Comparison of ENCODE assay signal across 13 mouse cellular contexts in the genomic region with DNA sequence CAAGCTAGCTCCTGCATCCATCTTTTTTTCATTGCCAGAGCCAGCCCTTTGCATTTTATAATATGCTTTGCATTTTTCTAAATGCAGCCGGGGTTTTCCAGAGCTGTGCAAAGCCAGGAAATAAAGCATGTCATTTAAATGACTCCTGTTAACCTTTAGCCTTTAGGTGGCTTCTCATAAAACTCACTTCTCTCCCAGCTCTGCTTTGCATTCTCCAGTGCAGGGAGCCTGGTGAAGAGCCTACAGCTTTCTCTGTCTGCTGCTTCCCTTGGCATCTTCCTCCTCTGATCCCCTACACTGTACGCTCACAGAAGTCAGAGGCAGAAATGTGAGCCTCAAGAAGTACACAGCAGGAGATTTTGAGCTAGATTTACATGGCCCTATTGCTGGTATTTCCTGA.
DNase-seq lines count a peak whose midpoint lies in the region; ATAC-seq and TF ChIP-seq lines count a peak whose summit lies in the region.
"Had no signal": no experiment of that assay in that cellular context is flagged by ENCODE, and none has a peak within 500 bp of the region (broad histone marks: within the 10 kb centered on the region; RNA-seq: fewer than 3 reads in every experiment).

No protein-coding gene starts in this region.

- H3K36me3 ChIP-seq in neural tube, embryonic 15.5 days: no peaks in the 10 kb centered on the region
- H3K36me3 ChIP-seq in heart, embryonic 12.5 days: no peaks in the 10 kb centered on the region

- 38% methylated on average over 2 of the region's 2 CpGs for WGBS in neural tube, embryonic 15.5 days
- WGBS in heart, embryonic 12.5 days: 60% methylated on average over 2 of the region's 2 CpGs

- H3K27me3 ChIP-seq in neural tube, embryonic 15.5 days (replicated peaks): no peaks in the 10 kb centered on the region
- no peaks in the 10 kb centered on the region for H3K27me3 ChIP-seq in heart, embryonic 12.5 days (replicated peaks)
- H3K27me3 ChIP-seq: Patski had no signal

- H3K27ac ChIP-seq in gastrocnemius, adult 2 months: peak overlapping the region; percentile 28
- H3K27ac ChIP-seq in left cerebral cortex, adult 2 months: peak overlapping the region; percentile 81
- H3K27ac ChIP-seq in neural tube, embryonic 15.5 days (replicated peaks): 0 out of 2 replicates have a peak overlapping the region, but pooled peaks have one; percentile 33
- no peak overlapping the region for H3K27ac ChIP-seq in heart, embryonic 12.5 days (ENCODE audit: poor library complexity, severe bottlenecking)

- intact Hi-C loops in gastrocnemius, adult 2 months (cut with DNase I): no loop called here
- intact Hi-C loops in left cerebral cortex, adult 2 months (cut with DNase I): no loop called here
- intact Hi-C loops in left cerebral cortex, postnatal 4 days (cut with DNase I): no loop called here

- DNase-seq in gastrocnemius, adult 2 months: no peak
- no peak for DNase-seq in gastrocnemius, postnatal 25 days
- no peak for DNase-seq in left cerebral cortex, adult 2 months (ENCODE audit: extremely low spot score in 1 of 2, low spot score in 2 of 2)
- no peak for DNase-seq in left cerebral cortex, postnatal 4 days
- DNase-seq in hindlimb bud, embryonic 11.5 days (ENCODE audit: extremely low spot score, low read depth, low spot score): peak; percentile 47
- DNase-seq in heart, postnatal 4 days: no peak
- DNase-seq: adrenal gland, adult 2 months; gastrocnemius, postnatal 14 days; liver; midbrain, embryonic 14.5 days had no signal

- no peak for ATAC-seq in neural tube, embryonic 15.5 days (ENCODE audit: low FRiP score)
- ATAC-seq in heart, embryonic 12.5 days (ENCODE audit: insufficient number of reproducible peaks, low FRiP score): no peak
- ATAC-seq: Patski had no signal

- H3K4me3 ChIP-seq in gastrocnemius, adult 2 months: no peak overlapping the region
- H3K4me3 ChIP-seq in left cerebral cortex, adult 2 months: no peak overlapping the region
- H3K4me3 ChIP-seq in neural tube, embryonic 15.5 days (replicated peaks): no peak overlapping the region
- no peak overlapping the region for H3K4me3 ChIP-seq in heart, embryonic 12.5 days

- no peak for TF ChIP-seq CTCF in gastrocnemius, adult 2 months (IDR thresholded peaks at IDR 0.05)
- no peak for TF ChIP-seq CTCF in left cerebral cortex, adult 2 months (IDR thresholded peaks at IDR 0.05)

- H3K9ac ChIP-seq in neural tube, embryonic 15.5 days (replicated peaks): no peak overlapping the region
- no peak overlapping the region for H3K9ac ChIP-seq in heart, embryonic 12.5 days

- no peaks in the 10 kb centered on the region for H3K9me3 ChIP-seq in neural tube, embryonic 15.5 days (replicated peaks)
- H3K9me3 ChIP-seq in heart, embryonic 12.5 days (replicated peaks): no peaks in the 10 kb centered on the region

- H3K4me1 ChIP-seq in neural tube, embryonic 15.5 days: peaks cover 26% of the 10 kb centered on the region
- peaks cover 26% of the 10 kb centered on the region for H3K4me1 ChIP-seq in heart, embryonic 12.5 days (replicated peaks)

- H3K4me2 ChIP-seq in neural tube, embryonic 15.5 days: no peak overlapping the region
- no peak overlapping the region for H3K4me2 ChIP-seq in heart, embryonic 12.5 days
